Mouse (Mus musculus): ENCODE measurements at regions not wholly inside any gene's neighbourhood (a gene's known extent, or its start where the extent isn't known, plus 50 kb on each side); places are given as distances from the start of the nearest gene placed in this dataset.

DNA sequence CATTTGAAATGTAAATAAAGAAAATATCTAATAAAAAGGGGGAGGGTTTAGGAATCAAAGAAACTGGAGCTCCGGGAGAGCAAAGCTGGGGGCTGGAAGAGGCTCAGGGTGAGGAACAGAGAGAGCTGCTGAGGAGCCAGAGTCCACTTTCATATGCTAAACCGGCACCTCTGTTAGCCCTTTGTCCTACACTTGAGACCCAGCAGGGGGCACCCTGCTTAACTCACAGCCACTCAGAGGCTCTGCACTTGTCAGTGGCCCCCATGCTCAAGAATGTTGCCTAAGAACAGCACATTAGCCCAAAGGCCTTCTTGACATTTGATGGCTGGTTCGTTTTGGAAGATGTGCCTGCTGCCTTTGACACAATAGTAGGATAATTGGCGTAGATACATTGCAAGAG is 71.5 kb upstream of the Phactr1 start:
- TF ChIP-seq CTCF (IDR thresholded peaks at IDR 0.05; ENCODE audit: control insufficient read depth, insufficient read depth, low read length) (no peak), POLR2A (IDR thresholded peaks at IDR 0.05; ENCODE audit: borderline replicate concordance, control insufficient read depth, low read depth, low read length) (no peak)
